Mouse (Mus musculus) ES-E14 (cell line): ENCODE data around the gene Cbfa2t2. TPM values are rescaled to one million over a fixed set of nuclear protein-coding genes. Genes with fewer than 3 reads are reported as not detected.

Experiments used
- DNase-seq: peaks from one replicate; pipeline ENCODE4 v3.0.0-alpha.2; 2013; ENCODE audit warnings: low read depth, low spot score
- H3K27ac ChIP-seq: 2 replicates; pipeline ENCODE4 v1.5.1; 2012; ENCODE audit warnings: low read depth, mild to moderate bottlenecking, low read length, moderate library complexity, mixed read lengths; ENCODE audit not compliant: poor library complexity, insufficient read depth, severe bottlenecking
- H3K36me3 ChIP-seq: 2 replicates; pipeline ENCODE4 v1.6.1; 2012; ENCODE audit warnings: mild to moderate bottlenecking, low read length, moderate library complexity, mixed read lengths; ENCODE audit not compliant: control insufficient read depth, poor library complexity, insufficient read depth, severe bottlenecking
- H3K4me1 ChIP-seq, 2 experiments: fragments of 150-350 bp in 1 of 2; sonication (generic) in 1 of 2; 2 replicates each; pipeline ENCODE4 v1.6.1; 2012; ENCODE audit warnings: low read length in 2 of 2, mild to moderate bottlenecking in 1 of 2, mixed read lengths in 1 of 2; ENCODE audit not compliant: control insufficient read depth in 2 of 2, insufficient read depth in 2 of 2, poor library complexity in 1 of 2
- H3K4me3 ChIP-seq, 2 experiments: fragments of 150-350 bp in 1 of 2; sonication (generic) in 1 of 2; 2 replicates each; pipeline ENCODE4 v1.5.1; 2012; ENCODE audit warnings: low read length in 2 of 2, low read depth in 1 of 2, mild to moderate bottlenecking in 1 of 2, mixed read lengths in 1 of 2; ENCODE audit not compliant: insufficient read depth in 1 of 2, poor library complexity in 1 of 2, severe bottlenecking in 1 of 2
- H3K9ac ChIP-seq: 2 replicates; pipeline ENCODE4 v1.6.1; 2012; ENCODE audit warnings: low read depth, mild to moderate bottlenecking, low read length, mixed read lengths; ENCODE audit not compliant: poor library complexity, insufficient read depth, severe bottlenecking
- H3K9me3 ChIP-seq: fragments of 150-350 bp; sonication (generic); 2 replicates; pipeline ENCODE4 v1.6.1; 2012; ENCODE audit warnings: low read depth, mild to moderate bottlenecking, low read length; ENCODE audit not compliant: control insufficient read depth, insufficient read depth
- CHD2 ChIP-seq: IDR thresholded peaks from 2 replicates; pipeline ENCODE4 v1.6.1; 2014; ENCODE audit warnings: mild to moderate bottlenecking, low read depth, low read length, inconsistent platforms
- HCFC1 ChIP-seq: IDR thresholded peaks from 2 replicates; pipeline ENCODE4 v1.6.1; 2012; ENCODE audit warnings: low read length, inconsistent platforms, borderline replicate concordance; ENCODE audit not compliant: insufficient read depth
- MAFK ChIP-seq: IDR thresholded peaks from 2 replicates; pipeline ENCODE4 v1.6.1; 2014; ENCODE audit warnings: mild to moderate bottlenecking, low read depth, low read length, inconsistent platforms; ENCODE audit not compliant: insufficient read depth
- ZC3H11A ChIP-seq: IDR thresholded peaks from 2 replicates; pipeline ENCODE4 v1.6.1; 2012; ENCODE audit warnings: low read depth, mild to moderate bottlenecking, inconsistent platforms, low read length, borderline replicate concordance
- ZNF384 ChIP-seq: IDR thresholded peaks from 2 replicates; pipeline ENCODE4 v1.6.1; 2012; ENCODE audit warnings: low read depth, low read length, inconsistent platforms
- in situ Hi-C, 2 experiments: fragments of 600-800 bp; cut with MboI; formaldehyde crosslinking; loops; one replicate each; pipeline ENCODE4 v1.15.1; 2025; ENCODE audit warnings: low sequenced_read_pairs in 2 of 2, inconsistent platforms in 1 of 2; ENCODE audit not compliant: unreplicated experiment in 2 of 2
- total RNA-seq: library from RNA; depleted of rRNA; stranded (reverse); fragments of 300-350 nt; gene quantifications from 2 replicates; pipeline ENCODE4 v1.2.3, GENCODE M21; 2012

Gene Cbfa2t2
- total RNA-seq, 1 experiment, result 37.6 TPM

- in situ Hi-C loops, result no loop called here
- Histone ChIP-seq H3K36me3 (no peaks in the 10 kb centered on the region; the same call in 1 of the 2 replicates), H3K4me1 (peaks cover 15 to 24% of the 10 kb centered on the region in 2 experiments), H3K4me3 (peak overlapping the region; percentile 14 to 74; a peak in 1 of 4 replicates), H3K9me3 (no peaks in the 10 kb centered on the region), H3K9ac (peak overlapping the region; percentile 79; the same call in 1 of the 2 replicates), H3K27ac (peak overlapping the region; percentile 89)
- TF ChIP-seq ZNF384, result no peak
- no peak for TF ChIP-seq MAFK
- TF ChIP-seq CHD2, result no peak
- no peak for TF ChIP-seq ZC3H11A
- TF ChIP-seq HCFC1, result no peak
- no peak for DNase-seq
Observed at GRCm38 (mm10) chr2:154422181-154422580, 14.1 kb upstream of the Cbfa2t2 start.

DNA sequence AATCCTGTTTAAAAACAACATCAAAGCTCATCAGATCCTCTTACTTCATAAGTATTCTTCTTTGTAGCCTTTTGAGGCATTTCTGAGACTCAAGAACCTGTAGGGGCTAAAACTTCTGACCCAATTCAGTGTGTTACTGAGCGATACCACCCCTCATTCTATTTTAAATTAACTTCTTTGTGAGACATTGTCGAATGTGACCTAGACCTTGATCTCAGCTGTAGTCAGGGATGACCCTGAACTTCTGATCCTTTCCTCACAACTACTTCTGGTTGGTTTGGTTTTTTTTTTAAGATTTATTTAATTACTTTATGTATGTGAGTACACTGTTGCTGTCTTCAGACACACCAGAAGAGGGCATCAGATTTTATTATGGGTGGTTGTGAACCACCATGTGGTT lies 12.7 kb upstream of the Cbfa2t2 start:
- H3K4me1 ChIP-seq, result peaks cover 18 to 25% of the 10 kb centered on the region in 2 experiments
- DNase-seq, result no peak
- peak overlapping the region in 1 of 2 experiments; percentile 32; a peak in 2 of 4 replicates for H3K4me3 ChIP-seq
- H3K36me3 ChIP-seq, result no peaks in the 10 kb centered on the region; the same call in 1 of the 2 replicates
- in situ Hi-C loops, result no loop called here
- H3K9me3 ChIP-seq, result no peaks in the 10 kb centered on the region
- TF ChIP-seq CHD2, result no peak
- 0 out of 2 replicates have a peak, but pooled peaks have one; percentile 30 for TF ChIP-seq ZNF384
- no peak overlapping the region; the same call in 1 of the 2 replicates for H3K9ac ChIP-seq
- peak overlapping the region; percentile 89; the same call in 1 of the 2 replicates for H3K27ac ChIP-seq

GRCm38 (mm10) chr2:154425522-154425921 lies 10.8 kb upstream of the Cbfa2t2 start:
- Histone ChIP-seq H3K4me3 (peak overlapping the region in 1 of 2 experiments; percentile 24; a peak in 1 of 4 replicates), H3K4me1 (peaks cover 22 to 33% of the 10 kb centered on the region in 2 experiments), H3K9me3 (no peaks in the 10 kb centered on the region), H3K27ac (peak overlapping the region; percentile 100; the same call in 1 of the 2 replicates), H3K9ac (no peak overlapping the region; the same call in 1 of the 2 replicates), H3K36me3 (no peaks in the 10 kb centered on the region)
- in situ Hi-C loops, result no loop called here
- DNase-seq, result no peak
- TF ChIP-seq MAFK (no peak), ZC3H11A (peak; percentile 48; the same call in 1 of the 2 replicates)

GRCm38 (mm10) chr2:154426188-154426904 lies 9.9 kb upstream of the Cbfa2t2 start:
- peak overlapping the region; percentile 100 for H3K27ac ChIP-seq
- in situ Hi-C loops, result no loop called here
- no peaks in the 10 kb centered on the region for H3K9me3 ChIP-seq
- peak; percentile 90 for DNase-seq
- H3K4me3 ChIP-seq, result peak overlapping the region; percentile 24 to 80
- H3K9ac ChIP-seq, result peak overlapping the region; percentile 86
- H3K36me3 ChIP-seq, result no peaks in the 10 kb centered on the region
- H3K4me1 ChIP-seq, result peaks cover 23 to 33% of the 10 kb centered on the region in 2 experiments
- no peak for TF ChIP-seq HCFC1
- no peak for TF ChIP-seq ZNF384
- TF ChIP-seq CHD2, result no peak
- no peak for TF ChIP-seq MAFK
- TF ChIP-seq ZC3H11A, result no peak
